Mouse (Mus musculus) hindbrain, embryonic 11.5 days (tissue): ENCODE measurements at regions not wholly inside any gene's neighbourhood (a gene's known extent, or its start where the extent isn't known, plus 50 kb on each side); places are given as distances from the start of the nearest gene placed in this dataset.
A peak's percentile ranks its signal among the peaks of the same experiment; 100 is the strongest.

Experiments
- ATAC-seq: fragments of 200-750 bp; cut with Nextera tagmentation; 2 replicates; pipeline ENCODE4 v1.8.0; 2017; ENCODE audit warnings: mild to moderate bottlenecking, moderate TSS enrichment, moderate library complexity; ENCODE audit not compliant: low FRiP score
- DNase-seq: peaks from one replicate; pipeline ENCODE4 v3.0.0-alpha.2; 2015; ENCODE audit warnings: low spot score
- H3K27ac ChIP-seq: fragments of 300-500 bp; sonication (generic); 2 replicates; pipeline ENCODE4 v1.5.1; 2014; ENCODE audit warnings: mild to moderate bottlenecking, low read depth, low read length
- H3K27me3 ChIP-seq: fragments of 300-500 bp; sonication (generic); 2 replicates; pipeline ENCODE4 v1.6.1; 2014; ENCODE audit warnings: mild to moderate bottlenecking, low read length, moderate library complexity, mixed read lengths; ENCODE audit not compliant: control insufficient read depth, insufficient read depth
- H3K36me3 ChIP-seq: fragments of 300-500 bp; sonication (generic); 2 replicates; pipeline ENCODE4 v1.6.1; 2014; ENCODE audit warnings: mild to moderate bottlenecking, low read length, moderate library complexity, mixed read lengths; ENCODE audit not compliant: control insufficient read depth, insufficient read depth
- H3K4me1 ChIP-seq: fragments of 300-500 bp; sonication (generic); replicated peaks from 2 replicates; pipeline ENCODE4 v1.6.1; 2014; ENCODE audit warnings: low read length, mixed read lengths; ENCODE audit not compliant: control insufficient read depth, insufficient read depth
- H3K4me2 ChIP-seq: fragments of 300-500 bp; sonication (generic); replicated peaks from 2 replicates; pipeline ENCODE4 v1.6.1; 2014; ENCODE audit warnings: mild to moderate bottlenecking, low read depth, low read length
- H3K4me3 ChIP-seq: fragments of 300-500 bp; sonication (generic); 2 replicates; pipeline ENCODE4 v1.5.1; 2014; ENCODE audit warnings: low read depth, low read length
- H3K9ac ChIP-seq: fragments of 300-500 bp; sonication (generic); 2 replicates; pipeline ENCODE4 v1.6.1; 2014; ENCODE audit warnings: low read depth, low read length
- H3K9me3 ChIP-seq: fragments of 300-500 bp; sonication (generic); 2 replicates; pipeline ENCODE4 v1.6.1; 2016; ENCODE audit warnings: low read length; ENCODE audit not compliant: control insufficient read depth
- whole genome bisulfite sequencing: fragments of 180-500 bp; shearing (Covaris S2); extraction: QIAGEN DNeasy Blood & Tissue Kit; methylation state at CpG from one replicate; pipeline ENCODE4 v1.1.7; 2014; 5-methylcytosine and 5-hydroxymethylcytosine counted together

GRCm38 (mm10) chr12:25245661-25246060, 148.7 kb upstream of the Id2 start:
- Histone ChIP-seq H3K27ac (no peak overlapping the region), H3K4me1 (no peaks in the 10 kb centered on the region), H3K9me3 (no peaks in the 10 kb centered on the region), H3K4me3 (no peak overlapping the region), H3K9ac (no peak overlapping the region), H3K36me3 (no peaks in the 10 kb centered on the region), H3K27me3 (no peaks in the 10 kb centered on the region), H3K4me2 (no peak overlapping the region)
- no peak for ATAC-seq
- no peak for DNase-seq
- 92% methylated on average over 5 of the region's 5 CpGs for WGBS

GRCm38 (mm10) chr12:25245251-25245650, 148.3 kb upstream of the Id2 start:
- Histone ChIP-seq H3K4me2 (no peak overlapping the region), H3K27me3 (no peaks in the 10 kb centered on the region), H3K4me3 (no peak overlapping the region), H3K9me3 (no peaks in the 10 kb centered on the region), H3K27ac (no peak overlapping the region), H3K4me1 (no peaks in the 10 kb centered on the region), H3K9ac (no peak overlapping the region), H3K36me3 (no peaks in the 10 kb centered on the region)
- ATAC-seq = no peak
- DNase-seq = no peak
- WGBS = 92% methylated on average over 5 of the region's 5 CpGs

GRCm38 (mm10) chr12:25244666-25245065, 147.7 kb upstream of the Id2 start:
- Histone ChIP-seq H3K9me3 (no peaks in the 10 kb centered on the region), H3K36me3 (no peaks in the 10 kb centered on the region), H3K27me3 (no peaks in the 10 kb centered on the region), H3K4me1 (no peaks in the 10 kb centered on the region), H3K4me3 (no peak overlapping the region), H3K4me2 (no peak overlapping the region), H3K9ac (no peak overlapping the region), H3K27ac (no peak overlapping the region)
- DNase-seq (no peak), ATAC-seq (peak; percentile 78)
- 74% methylated on average over 1 of the region's 1 CpGs for WGBS

- no peaks in the 10 kb centered on the region for H3K4me1 ChIP-seq
Measured at GRCm38 (mm10) chr12:25243901-25244300, 147.0 kb upstream of the Id2 start.

GRCm38 (mm10) chr12:25242369-25242768, 145.4 kb upstream of the Id2 start:
- Histone ChIP-seq H3K4me2 (no peak overlapping the region), H3K27me3 (no peaks in the 10 kb centered on the region), H3K27ac (no peak overlapping the region), H3K9ac (no peak overlapping the region), H3K36me3 (no peaks in the 10 kb centered on the region), H3K4me3 (no peak overlapping the region), H3K4me1 (no peaks in the 10 kb centered on the region), H3K9me3 (no peaks in the 10 kb centered on the region)
- WGBS = 87% methylated on average over 3 of the region's 3 CpGs
- no peak for ATAC-seq
- no peak for DNase-seq

More at GRCm38 (mm10) chr12:25243901-25244300, 147.0 kb upstream of the Id2 start:
- no peaks in the 10 kb centered on the region for H3K9me3 ChIP-seq
- H3K4me3 ChIP-seq = no peak overlapping the region
- 81% methylated on average over 1 of the region's 1 CpGs for WGBS
- DNase-seq = no peak
- no peaks in the 10 kb centered on the region for H3K27me3 ChIP-seq
- no peak overlapping the region for H3K4me2 ChIP-seq
- ATAC-seq = no peak
- no peak overlapping the region for H3K27ac ChIP-seq
- no peaks in the 10 kb centered on the region for H3K36me3 ChIP-seq
- no peak overlapping the region for H3K9ac ChIP-seq

- no peak for DNase-seq
- H3K4me2 ChIP-seq = no peak overlapping the region
- H3K9ac ChIP-seq = no peak overlapping the region
- WGBS = 90% methylated on average over 3 of the region's 3 CpGs
- no peaks in the 10 kb centered on the region for H3K4me1 ChIP-seq
- no peaks in the 10 kb centered on the region for H3K27me3 ChIP-seq
- no peak overlapping the region for H3K4me3 ChIP-seq
- ATAC-seq = no peak
- H3K36me3 ChIP-seq = no peaks in the 10 kb centered on the region
- H3K27ac ChIP-seq = no peak overlapping the region
- no peaks in the 10 kb centered on the region for H3K9me3 ChIP-seq
Measured at GRCm38 (mm10) chr12:25241675-25242074, 144.7 kb upstream of the Id2 start.

GRCm38 (mm10) chr12:25240796-25241195, 143.9 kb upstream of the Id2 start:
- H3K9ac ChIP-seq = no peak overlapping the region
- WGBS = 72% methylated on average over 3 of the region's 3 CpGs
- DNase-seq (no peak), ATAC-seq (no peak)
- H3K36me3 ChIP-seq = no peaks in the 10 kb centered on the region
- H3K4me3 ChIP-seq = no peak overlapping the region
- H3K27me3 ChIP-seq = no peaks in the 10 kb centered on the region
- no peaks in the 10 kb centered on the region for H3K9me3 ChIP-seq
- H3K4me2 ChIP-seq = no peak overlapping the region
- H3K27ac ChIP-seq = no peak overlapping the region
- H3K4me1 ChIP-seq = no peaks in the 10 kb centered on the region

- no peak overlapping the region for H3K27ac ChIP-seq
- DNase-seq = no peak
Measured at GRCm38 (mm10) chr12:25240142-25240541, 143.2 kb upstream of the Id2 start.

GRCm38 (mm10) chr12:25235071-25235470, 138.1 kb upstream of the Id2 start:
- Histone ChIP-seq H3K27ac (no peak overlapping the region), H3K4me2 (no peak overlapping the region), H3K9me3 (no peaks in the 10 kb centered on the region), H3K27me3 (no peaks in the 10 kb centered on the region), H3K9ac (no peak overlapping the region), H3K36me3 (no peaks in the 10 kb centered on the region), H3K4me1 (no peaks in the 10 kb centered on the region), H3K4me3 (no peak overlapping the region)
- DNase-seq (no peak), ATAC-seq (no peak)
- whole genome bisulfite sequencing = 71% methylated on average over 8 of the region's 8 CpGs

More at GRCm38 (mm10) chr12:25240142-25240541, 143.2 kb upstream of the Id2 start:
- ATAC-seq = no peak
- H3K4me1 ChIP-seq = no peaks in the 10 kb centered on the region
- 62% methylated on average over 12 of the region's 12 CpGs for WGBS
- H3K9ac ChIP-seq = no peak overlapping the region
- H3K27me3 ChIP-seq = no peaks in the 10 kb centered on the region
- no peak overlapping the region for H3K4me3 ChIP-seq
- H3K36me3 ChIP-seq = no peaks in the 10 kb centered on the region
- H3K9me3 ChIP-seq = no peaks in the 10 kb centered on the region
- no peak overlapping the region for H3K4me2 ChIP-seq
